Mouse (Mus musculus): Measurements from ENCODE around the gene Vmn1r15. TPM values are rescaled to one million over a fixed set of nuclear protein-coding genes. Genes with fewer than 3 reads are reported as not detected.

The Vmn1r15 gene
- polyA plus RNA-seq (2012; rRNA removed): not detected in 2 replicates

DNA sequence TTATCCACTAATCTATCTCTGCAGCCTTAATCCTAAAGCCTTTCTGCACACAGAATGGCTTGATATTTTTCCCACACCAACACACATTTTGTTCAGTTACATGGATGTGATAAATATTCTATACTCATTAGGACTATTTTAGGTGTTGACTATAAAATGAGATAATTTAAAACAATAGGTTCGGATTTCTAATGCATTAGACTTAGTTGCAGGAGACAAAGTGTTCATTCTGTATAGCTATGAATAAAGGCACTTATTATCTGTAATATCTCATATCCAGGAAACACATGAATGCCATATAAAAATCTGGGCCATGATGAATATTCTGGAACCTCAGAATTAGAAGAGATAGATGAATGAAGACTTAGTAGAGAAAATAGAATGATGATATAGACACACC is at the start of gene Vmn1r15:
Gene Vmn1r15 (plus strand): TSS at position 301 of the 400 bp plus-strand sequence.
- no peak for DNase-seq (ENCODE audit: low read depth)

- no peak for DNase-seq (ENCODE audit: low read depth)
Measured at GRCm38 (mm10) chr6:57231386-57231785, 26.4 kb upstream of the Vmn1r15 start, which contains the start of gene Vmn1r14. Gene Vmn1r14 (plus strand): TSS chr6:57231686.

GRCm38 (mm10) chr6:57260990-57261389 is 3.2 kb downstream of the Vmn1r15 start:
- no peak for DNase-seq (ENCODE audit: low read depth)

DNA sequence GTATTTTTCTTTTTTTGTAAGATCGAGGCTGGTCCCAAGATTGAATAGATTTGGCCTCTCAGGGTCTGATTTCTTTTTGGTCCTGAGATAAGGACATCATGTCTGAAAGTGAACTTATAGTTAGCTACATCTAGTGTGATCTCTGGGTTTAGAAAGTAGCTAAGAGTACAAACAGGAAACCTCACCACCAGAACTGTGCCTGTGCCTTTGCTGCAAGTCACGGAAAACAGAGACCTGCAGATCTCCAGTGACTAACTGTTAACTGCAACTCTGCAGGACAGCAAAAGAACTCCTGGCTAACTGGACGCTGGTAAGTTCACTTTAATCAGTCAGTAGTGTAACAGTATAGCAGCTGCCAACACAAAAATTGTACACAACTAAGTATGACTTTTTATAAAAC is 14.1 kb downstream of the Vmn1r15 start:
- DNase-seq (ENCODE audit: low read depth): no peak

DNA sequence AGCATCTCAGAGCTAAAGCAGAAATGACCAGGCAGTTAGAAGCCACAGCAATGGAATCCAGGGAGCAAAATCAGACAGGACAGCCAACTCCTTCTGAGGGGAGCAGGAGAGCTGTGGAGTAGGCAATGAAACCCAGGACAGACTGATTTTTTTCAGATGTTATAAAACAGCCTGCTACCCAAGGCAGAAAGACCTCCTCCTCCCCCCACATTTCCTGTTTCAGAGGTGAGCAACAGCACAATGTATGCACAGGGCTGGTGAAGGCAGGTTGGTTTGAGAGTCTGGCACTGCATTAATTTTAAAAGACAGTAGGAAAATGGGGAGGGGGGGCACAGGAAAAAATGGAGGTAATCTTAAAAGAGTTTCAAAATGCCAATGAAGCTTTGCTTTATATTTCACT is 14.8 kb downstream of the Vmn1r15 start:
- no peak for DNase-seq (ENCODE audit: low read depth)

GRCm38 (mm10) chr6:57278952-57279351 is 21.2 kb downstream of the Vmn1r15 start:
- no peak for DNase-seq (ENCODE audit: low read depth)

Other genes with a start within 250 kb of the Vmn1r15 start
- gene Vmn1r7, start 232.6 kb upstream of the Vmn1r15 start, polyA plus RNA-seq (2012; rRNA removed): not detected in 2 replicates
- gene Vmn1r8, start 225.7 kb upstream of the Vmn1r15 start, polyA plus RNA-seq (2012; rRNA removed): not detected in 2 replicates
- gene Vmn1r9, start 191.2 kb upstream of the Vmn1r15 start, polyA plus RNA-seq (2012; rRNA removed): not detected in 2 replicates
- gene Vmn1r10, start 148.5 kb upstream of the Vmn1r15 start, polyA plus RNA-seq (2012; rRNA removed): not detected in 2 replicates
- gene Vmn1r11, start 124.5 kb upstream of the Vmn1r15 start, polyA plus RNA-seq (2012; rRNA removed): not detected in 2 replicates
- gene Vmn1r12, start 101.0 kb upstream of the Vmn1r15 start, polyA plus RNA-seq (2012; rRNA removed): not detected in 2 replicates
- gene Vmn1r13, start 54.7 kb upstream of the Vmn1r15 start, polyA plus RNA-seq (2012; rRNA removed): not detected in 2 replicates
- gene Vmn1r14, start 26.3 kb upstream of the Vmn1r15 start, polyA plus RNA-seq (2012; rRNA removed): not detected in 2 replicates
- not detected in 2 replicates for gene Vmn1r16, start 71.5 kb downstream of the Vmn1r15 start, polyA plus RNA-seq (2012; rRNA removed)
- not detected in 2 replicates for gene Vmn1r17, start 105.8 kb downstream of the Vmn1r15 start, polyA plus RNA-seq (2012; rRNA removed)
- not detected in 2 replicates for gene Vmn1r18, start 137.8 kb downstream of the Vmn1r15 start, polyA plus RNA-seq (2012; rRNA removed)
- gene Vmn1r19, start 145.8 kb downstream of the Vmn1r15 start, polyA plus RNA-seq (2012; rRNA removed): not detected in 2 replicates
- not detected in 2 replicates for gene Vmn1r20, start 171.0 kb downstream of the Vmn1r15 start, polyA plus RNA-seq (2012; rRNA removed)

All from gonadal fat pad, adult 2 months (tissue).